Mouse (Mus musculus) stomach, postnatal 0 days (tissue): ENCODE data around the gene Zfand3. TPM values are rescaled to one million over a fixed set of nuclear protein-coding genes. Genes with fewer than 3 reads are reported as not detected.

Experiments
- ATAC-seq: fragments of 200-750 bp; cut with Nextera tagmentation; 2 replicates; pipeline ENCODE4 v1.8.0; 2017; ENCODE audit not compliant: low FRiP score, low TSS enrichment
- DNase-seq: peaks from one replicate; pipeline ENCODE4 v3.0.0-alpha.2; 2016; ENCODE audit warnings: low spot score
- H3K27ac ChIP-seq: fragments of 300-500 bp; sonication (generic); replicated peaks from 2 replicates; pipeline ENCODE4 v1.5.1; 2014; ENCODE audit warnings: mild to moderate bottlenecking, control low read depth
- H3K27me3 ChIP-seq: fragments of 300-500 bp; sonication (generic); 2 replicates; pipeline ENCODE4 v1.6.1; 2014; ENCODE audit warnings: low read length; ENCODE audit not compliant: control insufficient read depth, insufficient read depth
- H3K36me3 ChIP-seq: fragments of 300-500 bp; sonication (generic); 2 replicates; pipeline ENCODE4 v1.6.1; 2014; ENCODE audit warnings: low read length, mixed read lengths; ENCODE audit not compliant: control insufficient read depth, insufficient read depth
- H3K4me1 ChIP-seq: fragments of 300-500 bp; sonication (generic); replicated peaks from 2 replicates; pipeline ENCODE4 v1.6.1; 2014; ENCODE audit warnings: antibody characterized with exemption; ENCODE audit not compliant: control insufficient read depth, insufficient read depth
- H3K4me2 ChIP-seq: fragments of 300-500 bp; sonication (generic); replicated peaks from 2 replicates; pipeline ENCODE4 v1.6.1; 2014; ENCODE audit warnings: low read depth, mild to moderate bottlenecking, control low read depth, moderate library complexity
- H3K4me3 ChIP-seq: fragments of 300-500 bp; sonication (generic); 2 replicates; pipeline ENCODE4 v1.5.1; 2014; ENCODE audit warnings: low read depth, low read length, control low read depth
- H3K9ac ChIP-seq: fragments of 300-500 bp; sonication (generic); 2 replicates; pipeline ENCODE4 v1.6.1; 2014; ENCODE audit warnings: mild to moderate bottlenecking, low read length, control low read depth, mixed read lengths
- H3K9me3 ChIP-seq: fragments of 300-500 bp; sonication (generic); 2 replicates; pipeline ENCODE4 v1.6.1; 2016; ENCODE audit warnings: low read length; ENCODE audit not compliant: control insufficient read depth
- CTCF ChIP-seq: IDR thresholded peaks from 2 replicates; pipeline ENCODE4 v1.5.1; 2016; ENCODE audit warnings: antibody characterized with exemption, low read depth, mild to moderate bottlenecking, moderate library complexity
- EP300 ChIP-seq: optimal IDR thresholded peaks from 2 replicates; pipeline ENCODE3; 2016; ENCODE audit warnings: antibody characterized with exemption
- WGBS: fragments of 180-500 bp; shearing (Covaris S2); extraction: QIAGEN DNeasy Blood & Tissue Kit; methylation state at CpG from one replicate; pipeline ENCODE4 v1.1.7; 2014; 5-methylcytosine and 5-hydroxymethylcytosine counted together
- polyA plus RNA-seq: library from polyadenylated mRNA; unstranded; fragments of >200 nt; fragmentation: Nextera tagmentation; extraction: Ambion mirVana; gene quantifications from 2 replicates; pipeline ENCODE4 v1.2.1, GENCODE M21; 2015

Gene Zfand3
- polyA plus RNA-seq, 1 experiment from 2014 or later = 35.5 TPM

DNA sequence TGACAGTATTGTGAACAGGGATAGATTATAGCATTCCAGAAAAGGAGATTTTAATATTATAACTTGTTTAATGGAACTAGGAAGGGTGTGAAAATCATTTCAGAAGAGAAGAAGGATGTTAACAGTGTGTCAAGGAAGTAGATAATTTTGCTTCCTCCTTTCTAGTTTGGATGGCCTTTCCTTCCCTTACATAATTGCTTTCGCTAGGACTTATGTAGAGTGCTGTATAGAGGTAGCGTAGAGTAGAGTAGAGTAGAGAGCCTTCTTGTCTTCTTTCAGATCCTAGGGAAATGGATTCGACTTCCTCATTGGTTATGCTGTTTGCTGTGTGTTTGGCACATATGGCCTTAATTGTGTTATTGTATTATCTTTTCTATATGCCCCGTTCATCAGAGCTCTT, 132.6 kb downstream of the Zfand3 start:
- TF ChIP-seq EP300 = no peak
- TF ChIP-seq CTCF = no peak
- DNase-seq = no peak
- 0 out of 2 replicates have a peak overlapping the region, but pooled peaks have one; percentile 9 for H3K27ac ChIP-seq
- ATAC-seq = peak; percentile 25; the same call in 1 of the 2 replicates
- no peaks in the 10 kb centered on the region for H3K36me3 ChIP-seq
- no peak overlapping the region for H3K9ac ChIP-seq
- no peaks in the 10 kb centered on the region for H3K4me1 ChIP-seq
- 73% methylated on average over 4 of the region's 4 CpGs for WGBS
- no peaks in the 10 kb centered on the region for H3K9me3 ChIP-seq
- H3K4me2 ChIP-seq = no peak overlapping the region
- H3K27me3 ChIP-seq = no peaks in the 10 kb centered on the region
- no peak overlapping the region for H3K4me3 ChIP-seq

- Histone ChIP-seq H3K4me1 (no peaks in the 10 kb centered on the region), H3K27me3 (no peaks in the 10 kb centered on the region), H3K36me3 (no peaks in the 10 kb centered on the region), H3K9ac (no peak overlapping the region), H3K27ac (no peak overlapping the region), H3K9me3 (no peaks in the 10 kb centered on the region), H3K4me3 (no peak overlapping the region), H3K4me2 (no peak overlapping the region)
- TF ChIP-seq EP300 = no peak
- no peak for TF ChIP-seq CTCF
- 52% methylated on average over 6 of the region's 6 CpGs for WGBS
- DNase-seq (no peak), ATAC-seq (no peak)
These were observed 139.6 kb downstream of the Zfand3 start for GRCm38 (mm10) chr17:30144114-30144513.

DNA sequence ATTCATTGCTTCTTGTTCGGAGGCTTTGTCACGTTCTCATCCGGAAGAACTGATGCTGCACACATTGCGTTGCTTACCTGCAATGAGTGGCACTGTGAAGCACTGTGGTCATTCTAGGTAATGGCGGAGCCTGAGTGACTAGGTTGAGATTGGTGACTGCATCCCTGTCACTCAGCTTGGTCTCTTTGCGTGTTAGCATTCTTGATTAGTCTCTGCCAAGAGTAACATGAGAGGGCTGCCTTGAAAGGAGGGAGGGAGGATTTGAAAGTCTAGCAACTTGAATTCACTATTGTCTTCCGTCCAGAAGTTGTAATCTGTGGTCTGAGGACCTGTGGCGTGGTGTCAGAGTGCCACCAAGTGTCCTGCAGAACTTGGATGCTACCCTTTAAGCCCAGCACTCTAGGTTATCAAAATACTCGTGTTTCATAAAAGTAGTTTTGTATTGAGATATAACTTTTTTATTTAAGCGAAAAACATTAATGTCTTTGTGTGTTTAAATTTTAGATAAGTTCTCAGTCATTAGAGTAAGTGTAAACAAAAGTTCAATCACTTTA, 141.1 kb downstream of the Zfand3 start:
- Histone ChIP-seq H3K9ac (no peak overlapping the region), H3K9me3 (no peaks in the 10 kb centered on the region), H3K4me2 (no peak overlapping the region), H3K27ac (no peak overlapping the region), H3K27me3 (no peaks in the 10 kb centered on the region), H3K4me1 (no peaks in the 10 kb centered on the region), H3K36me3 (no peaks in the 10 kb centered on the region), H3K4me3 (no peak overlapping the region)
- ATAC-seq = no peak
- TF ChIP-seq CTCF (peak; percentile 37), EP300 (no peak)
- no peak for DNase-seq
- WGBS = 67% methylated on average over 10 of the region's 10 CpGs

DNA sequence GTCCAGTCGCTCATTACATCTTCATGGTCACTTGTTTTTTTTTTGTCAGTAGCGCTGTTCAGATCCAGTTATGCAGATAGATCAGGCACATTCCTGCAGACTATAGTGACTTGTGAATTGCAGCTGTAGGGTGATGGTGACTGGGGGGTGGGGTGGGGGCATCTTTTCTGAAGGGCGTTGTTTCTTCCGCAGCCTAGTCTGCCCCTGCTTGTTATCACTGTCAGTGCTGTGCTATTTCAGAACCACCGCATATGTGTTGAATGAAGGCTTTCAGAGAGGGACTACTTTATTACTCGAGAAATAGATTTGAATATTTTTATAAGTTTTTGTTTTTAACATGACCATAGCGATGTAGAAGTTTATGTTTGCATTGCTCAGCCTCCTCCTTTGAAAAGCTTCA, 142.0 kb downstream of the Zfand3 start:
- H3K9ac ChIP-seq = no peak overlapping the region

GRCm38 (mm10) chr17:30147897-30148296, 143.4 kb downstream of the Zfand3 start:
- Histone ChIP-seq H3K27me3 (no peaks in the 10 kb centered on the region), H3K4me2 (no peak overlapping the region), H3K4me1 (no peaks in the 10 kb centered on the region), H3K27ac (no peak overlapping the region), H3K36me3 (no peaks in the 10 kb centered on the region), H3K4me3 (no peak overlapping the region), H3K9me3 (no peaks in the 10 kb centered on the region), H3K9ac (no peak overlapping the region)
- no peak for DNase-seq
- 67% methylated on average over 1 of the region's 1 CpGs for WGBS
- ATAC-seq = no peak
- no peak for TF ChIP-seq CTCF
- no peak for TF ChIP-seq EP300

More for the DNA sequence above, 142.0 kb downstream of the Zfand3 start:
- H3K4me3 ChIP-seq = no peak overlapping the region
- 83% methylated on average over 7 of the region's 7 CpGs for WGBS
- H3K4me1 ChIP-seq = no peaks in the 10 kb centered on the region
- no peaks in the 10 kb centered on the region for H3K36me3 ChIP-seq
- H3K27ac ChIP-seq = no peak overlapping the region
- ATAC-seq = no peak
- TF ChIP-seq EP300 = no peak
- TF ChIP-seq CTCF = no peak
- no peaks in the 10 kb centered on the region for H3K27me3 ChIP-seq
- no peak overlapping the region for H3K4me2 ChIP-seq
- no peaks in the 10 kb centered on the region for H3K9me3 ChIP-seq
- no peak for DNase-seq

GRCm38 (mm10) chr17:30148320-30148719, 143.8 kb downstream of the Zfand3 start:
- Histone ChIP-seq H3K27me3 (no peaks in the 10 kb centered on the region), H3K4me3 (no peak overlapping the region), H3K36me3 (no peaks in the 10 kb centered on the region), H3K9me3 (no peaks in the 10 kb centered on the region), H3K4me1 (no peaks in the 10 kb centered on the region), H3K9ac (no peak overlapping the region), H3K27ac (no peak overlapping the region), H3K4me2 (no peak overlapping the region)
- TF ChIP-seq EP300 = no peak
- ATAC-seq (no peak), DNase-seq (no peak)
- 77% methylated on average over 6 of the region's 6 CpGs for WGBS
